Mouse (Mus musculus) MN1 (cell line): Measurements from ENCODE around the gene Specc1.

Experiments used
- DNase-seq: peaks from one replicate; pipeline ENCODE4 v3.0.0-alpha.2; 2016; ENCODE audit warnings: low spot score

The Specc1 gene

DNA sequence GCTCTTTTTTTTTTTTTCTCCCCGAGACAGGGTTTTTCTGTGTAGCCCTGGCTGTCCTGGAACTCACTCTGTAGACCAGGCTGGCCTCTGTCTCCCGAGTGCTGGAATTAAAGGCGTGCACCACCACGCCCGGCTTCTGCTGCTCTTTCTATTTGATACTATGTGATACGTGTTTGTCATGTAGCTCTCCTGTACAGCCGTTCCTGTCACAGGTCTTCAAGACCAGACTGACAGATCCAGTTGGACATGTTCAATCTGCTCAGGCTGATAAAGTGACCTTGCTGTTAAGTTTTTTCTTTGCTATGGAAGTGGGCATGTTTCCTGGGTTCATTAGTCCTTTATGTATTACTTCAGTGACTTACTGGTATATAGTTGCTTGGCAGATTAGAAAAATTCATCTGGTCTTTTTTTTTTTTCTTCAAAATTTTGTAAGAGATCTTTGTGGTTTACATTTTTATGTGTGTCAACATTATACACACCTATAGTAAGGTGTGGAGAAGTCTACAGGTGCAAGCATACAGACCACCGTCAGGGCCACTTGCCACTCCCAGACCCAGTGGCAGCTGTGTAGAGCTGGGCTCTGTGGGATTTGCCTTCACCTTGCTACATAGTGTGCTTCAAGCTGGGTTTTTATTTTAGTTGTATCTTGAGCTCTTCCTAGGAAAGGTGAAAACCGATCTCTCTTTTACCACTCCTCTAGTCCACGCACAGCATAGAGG is 221.0 kb downstream of the Specc1 start:
- no peak for DNase-seq

DNA sequence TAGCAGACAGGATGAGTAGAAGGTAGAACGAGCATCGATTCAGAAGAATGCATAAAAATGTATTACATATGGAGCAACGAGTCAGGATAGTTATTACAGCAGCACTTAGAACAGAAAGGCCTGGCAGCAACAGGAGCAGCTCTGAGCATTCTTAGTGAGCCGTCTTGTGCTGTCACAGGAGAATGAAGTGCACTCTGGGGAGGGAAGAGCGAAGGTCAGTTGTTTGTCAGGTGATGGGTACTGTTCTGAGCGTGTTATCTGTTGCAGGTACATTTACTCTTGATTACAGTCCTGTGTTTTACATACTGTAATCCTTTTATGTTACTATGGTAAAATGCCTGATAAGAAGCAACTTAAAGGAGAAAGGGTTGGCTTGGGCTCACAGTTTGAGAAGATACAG is 224.2 kb downstream of the Specc1 start:
- DNase-seq: no peak

DNA sequence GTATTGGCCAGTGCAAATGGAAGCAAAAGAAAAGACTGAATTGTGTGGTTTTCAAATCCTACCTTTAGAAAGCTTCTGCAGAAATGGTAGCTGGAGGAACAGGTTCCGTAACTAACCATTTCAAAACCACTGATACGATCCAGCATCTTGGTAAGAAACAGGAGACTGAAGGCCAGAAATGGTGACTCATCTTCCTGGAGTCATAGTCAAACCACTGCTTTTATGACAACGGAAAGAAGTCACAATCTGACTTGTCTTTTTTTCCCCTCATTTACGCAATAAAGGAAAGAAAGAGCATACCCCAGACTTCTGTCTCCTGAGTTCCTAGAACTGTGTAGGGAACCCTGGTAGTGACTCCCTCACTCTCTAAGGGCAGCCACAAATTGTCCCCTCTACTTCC is 228.3 kb downstream of the Specc1 start:
- no peak for DNase-seq

DNA sequence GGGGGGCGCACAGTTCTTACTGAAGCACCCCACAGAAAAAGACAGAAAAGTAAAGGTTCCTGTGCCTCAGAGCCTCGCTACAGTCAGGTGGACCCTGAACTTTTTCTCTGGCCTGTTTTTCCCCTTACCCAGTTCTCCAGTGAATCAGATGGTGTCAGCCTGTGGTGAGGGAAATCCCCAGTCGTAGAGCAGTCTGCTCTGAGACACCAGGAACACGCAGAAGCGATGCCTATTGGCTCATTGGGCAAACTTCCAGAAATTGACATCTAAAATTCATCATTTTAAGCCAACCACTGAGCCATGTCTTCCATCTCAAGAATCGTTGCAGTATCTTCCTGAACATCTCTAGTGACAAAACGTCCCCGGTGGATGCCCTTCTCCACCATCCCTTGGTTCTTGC is 230.5 kb downstream of the Specc1 start:
- no peak for DNase-seq

DNA sequence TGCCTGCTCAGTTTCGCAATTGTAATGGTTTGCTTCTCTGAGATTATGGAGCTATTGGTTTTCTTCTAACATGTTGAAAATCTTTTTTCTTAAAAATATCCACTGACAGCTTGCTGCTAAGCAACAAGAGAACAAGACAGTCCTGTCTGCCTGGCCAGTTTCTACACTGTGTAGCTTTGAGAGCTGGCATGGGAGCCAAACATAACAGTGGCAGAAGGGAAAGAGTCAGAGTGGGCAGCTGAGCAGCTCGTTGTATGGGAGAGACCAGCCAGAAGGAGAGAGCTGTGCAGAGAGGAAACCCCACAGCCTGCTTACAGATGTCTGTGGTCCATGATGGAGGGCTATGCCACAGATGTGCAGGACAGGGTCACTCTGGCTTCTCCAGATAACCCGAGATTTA is 235.5 kb downstream of the Specc1 start:
- DNase-seq: no peak

DNA sequence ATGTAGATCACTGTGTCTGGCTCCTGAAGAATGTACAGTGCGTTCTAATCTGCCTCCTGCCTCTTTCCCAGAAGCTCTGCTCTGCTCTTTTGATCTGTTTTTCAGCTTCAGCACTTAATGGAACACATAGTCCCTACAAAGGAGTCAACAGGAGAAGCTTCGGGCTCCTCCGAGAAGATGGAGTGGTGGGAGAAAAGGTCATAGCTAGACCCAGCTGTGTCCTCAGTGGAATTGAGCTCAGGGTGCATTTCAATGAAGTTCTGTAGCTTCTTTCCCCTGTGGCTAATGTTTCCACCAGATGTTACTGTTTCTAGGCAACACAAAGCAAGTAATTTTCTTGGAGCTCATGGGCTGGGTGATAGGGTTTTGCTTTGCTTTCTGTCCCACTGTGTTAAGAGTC is 236.6 kb downstream of the Specc1 start:
- DNase-seq: no peak

DNA sequence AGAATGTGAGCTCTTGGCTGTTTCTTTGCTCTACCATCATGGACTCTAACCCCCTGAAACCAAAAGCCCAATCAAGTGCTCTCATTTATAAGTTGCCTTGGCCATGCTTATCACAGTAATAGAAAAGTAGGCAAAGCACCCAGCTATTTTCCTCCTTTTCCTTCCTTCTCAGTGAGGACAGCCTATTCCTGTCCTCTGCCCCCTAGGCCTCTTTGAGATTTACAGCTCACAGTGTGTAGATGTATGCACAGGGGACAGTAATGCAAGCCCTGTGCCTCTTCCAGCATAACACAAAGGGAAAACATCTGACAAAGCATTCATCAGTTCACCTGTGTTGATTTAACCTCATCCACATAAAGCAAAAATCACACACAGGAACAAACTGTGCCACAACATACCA is 237.7 kb downstream of the Specc1 start:
- no peak for DNase-seq

DNA sequence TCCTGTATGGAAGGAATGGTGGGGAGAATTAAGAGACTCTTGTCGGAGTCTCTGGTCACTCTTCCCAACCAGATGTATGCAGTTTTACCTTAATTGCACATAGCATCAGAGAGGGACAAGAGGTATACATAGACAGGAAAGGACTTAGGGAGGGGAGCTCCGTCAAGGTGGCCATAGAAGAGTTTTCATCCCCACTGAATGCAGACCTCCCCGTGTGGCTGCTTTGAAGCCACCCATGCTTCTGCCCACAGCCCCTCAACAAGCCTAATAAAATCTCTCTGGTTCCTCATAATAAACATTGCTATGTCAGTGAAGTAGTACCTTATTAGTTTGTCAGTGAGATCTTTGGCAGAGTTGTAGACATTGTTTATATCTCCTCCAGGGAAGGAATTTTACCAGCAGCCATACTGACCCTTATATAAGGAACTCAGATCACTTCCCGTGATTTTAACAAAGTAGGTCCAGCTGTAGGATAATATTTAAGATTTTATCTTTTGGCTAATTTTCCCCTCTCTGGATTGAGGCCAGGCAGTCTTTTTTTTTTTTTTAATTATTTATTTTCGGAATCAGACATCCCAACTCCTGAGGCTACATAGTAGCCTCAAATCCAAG is 244.4 kb downstream of the Specc1 start:
- no peak for DNase-seq

DNA sequence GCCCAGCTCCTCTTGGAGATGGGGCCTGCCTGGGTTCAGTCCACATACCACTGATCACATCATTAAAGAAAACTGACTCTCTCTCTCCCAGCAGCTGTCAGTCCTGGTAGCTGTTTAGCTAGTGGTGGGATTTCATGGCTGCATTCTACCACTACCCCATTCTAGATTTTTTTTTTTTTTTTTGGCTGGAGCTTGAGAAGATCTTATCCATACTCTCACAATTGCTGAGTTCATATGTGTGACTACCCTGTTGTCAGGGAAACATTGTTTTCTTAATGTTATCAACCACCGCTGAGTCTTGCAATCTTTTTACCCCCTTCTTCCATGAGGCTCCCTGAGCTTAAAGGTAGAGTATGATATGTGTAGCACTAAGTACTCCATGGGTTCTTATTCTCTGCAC is 246.1 kb downstream of the Specc1 start:
- DNase-seq: no peak

DNA sequence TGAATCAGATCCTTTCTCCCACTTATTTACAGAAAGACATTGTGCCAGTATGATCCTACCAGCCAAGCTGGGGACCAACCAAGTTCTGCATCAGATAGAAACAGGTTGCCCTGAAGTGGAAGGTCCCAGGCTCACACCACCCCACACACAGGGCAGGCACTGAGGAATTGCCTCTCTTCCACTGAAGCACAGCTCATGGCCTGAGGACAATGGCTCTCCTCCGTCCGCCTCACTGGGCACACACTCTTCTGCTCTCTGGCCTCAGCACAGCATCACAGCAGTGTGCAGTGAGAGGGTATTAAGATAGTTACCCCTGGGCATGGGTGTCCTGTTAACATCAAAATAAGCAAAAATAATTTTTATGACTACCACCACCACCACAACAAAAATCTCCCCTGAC is 252.5 kb downstream of the Specc1 start:
- DNase-seq: no peak

DNA sequence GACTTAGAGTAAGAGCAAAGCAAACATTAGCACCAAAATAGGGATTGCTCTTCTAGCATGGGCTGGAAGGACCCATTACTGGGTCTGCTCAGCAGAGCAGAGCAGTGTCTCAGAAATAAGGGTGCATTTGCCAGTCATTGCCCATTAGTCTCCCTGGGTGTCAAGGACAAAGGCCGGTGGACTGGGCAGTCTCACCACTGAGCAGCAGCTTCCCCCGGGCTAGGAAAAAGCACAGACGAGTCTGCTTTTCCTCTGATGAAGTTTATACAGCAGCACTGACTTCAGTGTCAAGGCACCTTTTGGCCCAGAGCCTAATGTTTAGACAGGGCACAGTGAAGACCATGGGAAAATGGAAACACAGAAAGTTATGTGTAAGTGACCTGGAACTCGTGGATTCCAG is 253.3 kb downstream of the Specc1 start:
- no peak for DNase-seq

DNA sequence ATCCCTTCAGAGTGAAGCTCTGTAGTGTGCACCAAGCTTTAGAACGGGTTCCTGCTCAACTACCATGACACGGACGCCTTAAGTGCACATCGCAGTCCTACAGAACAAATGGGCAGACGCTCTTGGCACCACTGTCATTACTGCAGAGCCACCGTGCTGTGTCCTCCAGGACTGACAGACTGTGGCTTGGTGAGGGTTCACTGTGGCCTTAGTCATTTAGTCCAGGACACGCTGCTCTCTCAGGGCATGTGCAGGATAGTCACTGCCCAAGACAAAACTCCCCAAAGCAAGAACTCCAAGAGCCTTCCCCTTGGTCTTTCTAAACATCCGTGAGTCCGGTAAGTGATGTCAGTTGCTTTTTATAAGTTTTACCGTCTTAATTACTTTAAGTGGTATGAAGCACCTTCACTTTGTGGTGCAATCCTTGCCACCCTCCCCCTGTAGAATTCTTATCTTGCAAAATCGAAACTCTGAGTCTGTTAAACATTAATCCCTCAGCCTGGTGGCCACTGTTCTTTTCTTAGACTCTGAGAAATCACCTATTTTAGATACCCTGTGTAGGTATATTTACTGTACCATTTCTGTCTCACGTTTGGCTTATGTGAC is 256.9 kb downstream of the Specc1 start:
- no peak for DNase-seq

DNA sequence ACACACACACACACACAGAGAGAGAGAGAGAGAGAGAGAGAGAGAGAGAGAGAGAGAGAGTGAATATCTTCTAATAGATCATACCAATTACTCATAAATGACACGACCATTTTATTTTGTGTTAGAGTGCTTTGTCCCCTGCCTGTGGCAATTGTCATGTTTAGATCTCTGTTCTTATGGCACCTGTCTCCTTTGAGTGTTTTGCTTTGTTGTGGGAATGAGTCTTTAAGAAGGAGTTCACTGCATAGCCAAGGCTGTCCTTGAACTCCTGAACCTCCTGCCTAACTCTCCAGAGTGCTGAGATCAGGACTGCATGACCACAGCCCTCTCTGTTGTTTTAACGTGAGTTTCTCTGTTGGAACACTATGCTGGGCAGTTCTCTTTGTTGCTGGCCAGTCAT is 258.5 kb downstream of the Specc1 start:
- DNase-seq: no peak

DNA sequence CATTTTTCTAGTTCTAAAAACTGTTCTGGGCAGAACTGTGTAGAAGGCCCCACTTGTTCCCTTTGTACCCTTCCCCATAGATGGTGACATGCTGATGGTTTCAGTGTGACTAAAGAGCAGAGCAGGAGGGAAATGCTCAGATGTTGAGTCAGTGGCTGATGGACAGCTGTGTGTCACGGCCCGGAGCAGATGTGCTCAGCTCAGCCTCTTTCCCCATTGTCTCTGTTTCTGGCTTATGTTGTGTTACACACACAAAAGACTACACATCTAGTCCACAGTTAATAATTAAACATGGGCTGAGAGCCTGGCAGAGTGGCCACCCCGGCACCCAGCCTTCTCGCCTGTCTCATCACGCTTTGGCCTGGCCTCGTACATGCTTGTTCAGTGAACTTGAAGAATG is 261.2 kb downstream of the Specc1 start:
- DNase-seq: no peak

DNA sequence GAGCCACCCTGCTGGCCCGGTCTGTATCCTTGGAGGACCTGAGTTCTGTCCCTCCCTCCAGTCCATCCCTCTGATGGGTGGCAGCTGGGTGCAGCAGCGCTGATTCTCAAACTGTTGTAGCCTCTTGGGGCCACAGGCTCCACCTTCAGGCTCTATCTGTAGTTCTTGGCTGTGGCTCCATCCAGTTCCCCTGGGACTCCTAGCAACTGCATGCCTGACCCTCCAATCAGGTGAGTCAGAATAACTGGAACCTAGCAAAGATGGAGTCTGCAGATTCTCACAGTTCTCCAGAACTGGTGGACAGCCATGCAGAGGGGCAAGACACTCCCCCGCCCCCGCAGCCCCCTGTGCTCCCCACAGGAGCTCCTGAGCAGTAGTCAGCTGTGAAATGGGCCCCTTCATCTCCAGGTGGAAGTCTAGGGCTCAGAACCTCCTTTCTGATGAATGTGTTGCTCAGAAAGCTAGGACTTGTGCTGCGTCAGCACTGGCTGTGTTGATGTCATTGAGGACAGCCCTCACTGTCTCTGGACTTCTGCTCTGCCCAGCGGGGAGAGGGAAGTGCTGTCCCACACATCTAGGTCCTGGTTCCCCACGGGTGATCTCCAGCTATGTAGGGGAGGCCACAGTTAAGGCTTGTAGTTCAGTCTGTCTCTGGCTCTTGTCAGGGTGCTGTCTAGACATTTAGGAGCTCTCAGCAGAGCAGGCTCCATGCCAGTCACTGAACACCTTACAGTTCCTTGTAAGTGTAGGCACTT is 264.4 kb downstream of the Specc1 start:
- peak; percentile 39 for DNase-seq

DNA sequence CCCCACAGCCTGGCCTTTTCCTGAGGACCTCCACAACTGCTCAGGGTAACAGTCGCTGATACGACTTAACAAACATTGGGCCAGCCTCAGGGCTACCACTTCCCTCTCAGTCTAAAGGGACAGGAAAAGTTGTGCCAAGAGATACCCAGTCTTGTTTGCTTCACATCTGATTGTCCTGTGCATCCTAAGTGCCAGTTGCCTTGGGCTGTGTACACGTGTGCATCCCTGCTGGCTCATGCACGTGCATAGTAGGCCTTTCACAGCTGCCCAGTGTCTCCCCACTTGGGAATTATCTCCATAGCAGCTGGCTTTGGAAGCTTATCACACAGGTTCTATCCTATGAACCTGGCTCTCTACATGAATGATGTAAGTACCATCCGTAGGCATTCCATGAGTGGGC is 266.9 kb downstream of the Specc1 start:
- DNase-seq: no peak

DNA sequence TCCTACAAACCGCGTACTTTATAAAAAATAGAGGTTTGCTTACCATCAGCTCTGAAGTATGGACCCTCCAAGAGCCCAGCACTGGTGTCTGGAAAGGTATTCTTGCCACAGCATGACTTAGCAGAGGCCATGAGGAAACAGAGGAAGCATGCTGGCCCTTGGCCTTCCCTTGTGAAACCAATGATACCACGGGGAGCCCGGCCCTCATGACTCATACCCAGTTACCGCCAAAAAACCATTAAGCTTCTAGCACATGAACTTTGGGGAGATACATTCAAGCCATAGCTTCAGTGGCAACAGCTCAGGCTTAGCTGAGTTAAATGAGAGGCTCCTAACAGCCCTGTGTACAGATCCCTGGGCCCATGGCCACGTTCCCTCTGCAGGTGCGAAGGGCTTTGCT is 267.4 kb downstream of the Specc1 start:
- no peak for DNase-seq

DNA sequence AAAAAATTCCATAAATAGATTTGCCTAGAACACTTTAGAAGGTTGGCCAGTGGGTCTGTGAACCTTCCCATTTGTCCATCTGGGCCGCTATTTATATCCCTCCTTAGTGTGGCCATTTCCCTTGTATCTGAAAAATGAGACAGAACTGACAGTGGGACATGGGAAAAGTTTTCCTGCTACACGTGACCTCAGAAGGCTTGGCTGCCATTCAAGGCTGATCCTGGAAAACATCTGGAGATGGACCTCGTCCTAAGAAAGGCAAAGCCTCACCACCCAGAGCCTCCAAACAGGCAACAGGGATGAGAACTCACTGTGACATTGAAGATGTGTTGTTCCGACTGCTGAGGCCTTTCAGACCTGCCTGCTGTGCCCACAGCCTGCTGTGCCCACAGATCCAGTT is 268.2 kb downstream of the Specc1 start:
- no peak for DNase-seq

DNA sequence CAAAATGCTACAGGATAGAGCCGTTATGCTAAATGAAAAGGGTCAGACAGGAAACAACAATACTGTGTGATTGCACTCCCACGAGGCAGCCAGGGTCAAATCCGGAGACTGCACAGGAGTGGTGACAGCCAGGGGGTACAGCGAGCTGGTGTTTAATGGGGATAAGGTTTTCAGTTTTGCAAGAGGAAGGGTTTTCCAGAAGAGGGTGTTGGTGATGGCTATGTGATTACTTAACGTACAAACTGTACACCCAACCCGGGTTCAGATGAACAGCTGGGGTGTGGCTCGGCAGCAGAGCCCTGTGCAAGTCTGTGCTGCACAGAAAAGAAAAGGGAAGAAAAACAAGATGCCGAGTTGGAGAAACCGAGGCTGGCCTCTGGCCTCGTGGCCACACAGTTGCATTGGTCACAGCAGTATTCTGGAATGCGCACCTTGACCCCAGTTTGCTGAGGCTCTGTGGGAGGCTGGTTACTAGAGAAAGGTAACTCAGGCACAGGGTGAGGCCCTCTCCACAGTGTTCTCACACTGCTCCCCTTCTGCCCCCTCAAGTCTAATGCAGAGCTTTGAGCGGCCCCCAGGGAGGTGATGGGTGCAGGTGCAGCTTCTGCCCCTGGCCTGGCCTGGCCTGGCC is 284.2 kb downstream of the Specc1 start:
- DNase-seq: no peak

DNA sequence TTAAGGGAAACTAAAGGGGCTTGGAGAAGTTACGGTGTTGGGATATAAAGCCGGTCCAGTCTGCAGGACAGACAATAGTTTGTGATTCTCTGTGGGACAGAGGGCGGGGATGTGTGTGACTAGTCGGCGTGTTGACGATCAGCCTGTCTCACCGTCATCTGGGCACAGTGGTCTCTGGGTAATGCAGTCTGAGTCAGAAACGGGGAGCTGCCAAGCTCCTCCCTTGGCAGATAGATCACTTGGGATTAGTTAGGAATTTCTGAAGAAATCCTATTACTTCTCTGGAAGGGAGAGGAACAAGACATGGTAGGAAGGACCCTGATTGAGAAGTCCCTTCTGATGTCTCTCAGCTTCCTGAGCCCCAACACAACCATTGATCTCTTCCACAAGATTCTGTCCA is 287.3 kb downstream of the Specc1 start:
- DNase-seq: no peak

DNA sequence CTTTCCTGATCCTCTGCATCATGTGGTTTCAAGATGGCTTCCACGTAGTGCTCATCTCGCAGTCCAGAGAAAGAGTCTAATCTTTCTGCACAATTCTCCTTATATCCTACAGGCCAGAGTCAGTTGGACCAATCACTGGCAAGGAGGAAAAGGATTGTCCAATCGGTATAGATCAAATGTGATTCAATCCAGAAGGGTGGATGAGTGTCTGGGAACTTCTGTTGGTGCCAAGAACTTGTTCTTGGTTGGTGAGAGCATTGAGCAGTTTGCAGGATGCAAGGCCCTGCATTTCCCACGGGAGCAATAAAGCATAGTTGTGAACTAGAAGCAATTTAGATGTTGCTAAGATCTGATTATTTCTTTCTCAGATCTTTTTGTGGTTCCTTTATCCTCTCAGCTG is 287.9 kb downstream of the Specc1 start:
- peak; percentile 22 for DNase-seq

DNA sequence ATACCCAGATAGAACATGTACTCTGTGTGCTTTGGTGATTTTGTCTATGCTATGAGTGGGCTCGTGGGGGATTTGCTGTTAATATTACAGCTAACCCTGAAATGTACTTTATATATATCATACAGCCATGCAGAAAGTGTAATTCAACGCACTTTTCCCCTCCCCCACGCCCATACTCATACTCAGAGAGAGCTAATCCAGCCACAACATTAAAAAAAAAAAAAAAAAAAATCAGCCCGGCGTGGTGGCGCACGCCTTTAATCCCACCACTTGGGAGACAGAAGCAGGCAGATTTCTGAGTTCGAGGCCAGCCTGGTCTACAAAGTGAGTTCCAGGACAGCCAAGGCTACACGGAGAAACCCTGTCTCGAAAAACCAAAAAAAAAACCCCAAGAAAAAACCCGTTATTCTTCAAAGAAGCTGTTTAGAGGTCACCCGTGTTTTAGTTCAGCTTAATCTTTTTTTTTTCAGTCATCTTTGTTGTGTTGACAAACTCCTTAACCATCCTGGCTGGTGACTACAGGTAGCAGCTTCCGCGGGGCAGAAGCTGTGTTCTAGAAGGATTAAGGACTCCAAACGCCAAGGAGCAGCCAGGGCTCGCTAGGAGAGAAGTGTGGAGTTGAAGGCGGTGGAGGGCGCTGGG is 291.3 kb downstream of the Specc1 start:
- DNase-seq: no peak
